8 mouse cellular contexts compared by ENCODE assay signal in genomic region chr1:168240846-168241245, GRCm38 (mm10).
DNase-seq lines count a peak whose midpoint lies in the region; ATAC-seq and TF ChIP-seq lines count a peak whose summit lies in the region.
"Had no signal": no experiment of that assay in that cellular context is flagged by ENCODE, and none has a peak within 500 bp of the region (broad histone marks: within the 10 kb centered on the region; RNA-seq: fewer than 3 reads in every experiment).

No protein-coding gene starts in this region.

- TF ChIP-seq CTCF in midbrain, postnatal 0 days (IDR thresholded peaks at IDR 0.05) = no peak

- TF ChIP-seq POLR2A in limb, embryonic 14.5 days (IDR thresholded peaks at IDR 0.05; ENCODE audit: borderline replicate concordance, extremely low read depth, insufficient read depth, insufficient read length) = no peak

- H3K9ac ChIP-seq in limb, embryonic 14.5 days (ENCODE audit: low read depth, low read length, severe bottlenecking) = no peak overlapping the region
- no peak overlapping the region for H3K9ac ChIP-seq in forebrain, embryonic 11.5 days (ENCODE audit: low read length)
- no peak overlapping the region for H3K9ac ChIP-seq in hindbrain, embryonic 12.5 days
- H3K9ac ChIP-seq in midbrain, postnatal 0 days (replicated peaks; ENCODE audit: low read length, poor library complexity, severe bottlenecking) = no peak overlapping the region

- peaks cover 40% of the 10 kb centered on the region for H3K4me1 ChIP-seq in limb, embryonic 14.5 days (ENCODE audit: control insufficient read depth, insufficient read depth, low read length)
- peaks cover 47% of the 10 kb centered on the region for H3K4me1 ChIP-seq in limb, embryonic 10.5 days
- H3K4me1 ChIP-seq in forebrain, embryonic 11.5 days (replicated peaks; ENCODE audit: control insufficient read depth, insufficient read depth, low read length) = peaks cover 16% of the 10 kb centered on the region
- peaks cover 65% of the 10 kb centered on the region for H3K4me1 ChIP-seq in hindbrain, embryonic 12.5 days
- peaks cover 25% of the 10 kb centered on the region for H3K4me1 ChIP-seq in midbrain, postnatal 0 days (ENCODE audit: insufficient read depth, low read length)

- peak; percentile 25 for DNase-seq in limb, embryonic 14.5 days (ENCODE audit: low spot score)
- no peak for DNase-seq in limb, embryonic 10.5 days (ENCODE audit: low spot score)
- no peak for DNase-seq in forebrain, embryonic 11.5 days (ENCODE audit: low spot score)
- DNase-seq in midbrain, postnatal 0 days (ENCODE audit: low spot score) = peak; percentile 48
- no peak for DNase-seq in adrenal gland, adult 2 months
- DNase-seq: kidney, adult 18-20 months had no signal

- no peak overlapping the region for H3K4me3 ChIP-seq in limb, embryonic 14.5 days (replicated peaks; ENCODE audit: low read length)
- H3K4me3 ChIP-seq in limb, embryonic 10.5 days = no peak overlapping the region
- no peak overlapping the region for H3K4me3 ChIP-seq in forebrain, embryonic 11.5 days (ENCODE audit: low read depth, low read length)
- H3K4me3 ChIP-seq in hindbrain, embryonic 12.5 days = no peak overlapping the region
- no peak overlapping the region for H3K4me3 ChIP-seq in midbrain, postnatal 0 days (ENCODE audit: low read depth, low read length)

- no peaks in the 10 kb centered on the region for H3K36me3 ChIP-seq in limb, embryonic 14.5 days (ENCODE audit: control insufficient read depth, insufficient read depth, low read length)
- peaks cover 8% of the 10 kb centered on the region for H3K36me3 ChIP-seq in limb, embryonic 10.5 days
- no peaks in the 10 kb centered on the region for H3K36me3 ChIP-seq in forebrain, embryonic 11.5 days (ENCODE audit: control insufficient read depth, insufficient read depth, low read length)
- no peaks in the 10 kb centered on the region for H3K36me3 ChIP-seq in hindbrain, embryonic 12.5 days
- no peaks in the 10 kb centered on the region for H3K36me3 ChIP-seq in midbrain, postnatal 0 days (ENCODE audit: insufficient read depth, low read length)

- 37% methylated on average over 7 of the region's 7 CpGs for WGBS in limb, embryonic 14.5 days
- 63% methylated on average over 7 of the region's 7 CpGs for WGBS in limb, embryonic 10.5 days
- 45% methylated on average over 7 of the region's 7 CpGs for WGBS in forebrain, embryonic 11.5 days
- WGBS in hindbrain, embryonic 12.5 days = 29% methylated on average over 7 of the region's 7 CpGs
- 23% methylated on average over 7 of the region's 7 CpGs for WGBS in midbrain, postnatal 0 days

- H3K27ac ChIP-seq in limb, embryonic 14.5 days (replicated peaks; ENCODE audit: low read depth, low read length) = no peak overlapping the region
- H3K27ac ChIP-seq in limb, embryonic 10.5 days = no peak overlapping the region
- H3K27ac ChIP-seq in forebrain, embryonic 11.5 days (ENCODE audit: low read depth, low read length) = 0 out of 2 replicates have a peak overlapping the region, but pooled peaks have one; percentile 25
- H3K27ac ChIP-seq in hindbrain, embryonic 12.5 days = peak overlapping the region; percentile 62
- H3K27ac ChIP-seq in midbrain, postnatal 0 days (ENCODE audit: low read depth, low read length) = peak overlapping the region; percentile 48

- no peak for ATAC-seq in limb, embryonic 14.5 days (ENCODE audit: low FRiP score, low read depth)
- ATAC-seq in forebrain, embryonic 11.5 days (replicated peaks; ENCODE audit: low FRiP score) = no peak
- ATAC-seq in hindbrain, embryonic 12.5 days (ENCODE audit: low FRiP score) = no peak
- no peak for ATAC-seq in midbrain, postnatal 0 days (ENCODE audit: low FRiP score)
- ATAC-seq in megakaryocyte, adult 5-6 weeks (ENCODE audit: poor library complexity, severe bottlenecking) = no peak

- H3K27me3 ChIP-seq in limb, embryonic 14.5 days (ENCODE audit: control insufficient read depth, insufficient read depth, low read length) = no peaks in the 10 kb centered on the region
- no peaks in the 10 kb centered on the region for H3K27me3 ChIP-seq in limb, embryonic 10.5 days (ENCODE audit: low read depth, poor library complexity, severe bottlenecking)
- no peaks in the 10 kb centered on the region for H3K27me3 ChIP-seq in forebrain, embryonic 11.5 days (ENCODE audit: control insufficient read depth, insufficient read depth, low read length)
- H3K27me3 ChIP-seq in hindbrain, embryonic 12.5 days = no peaks in the 10 kb centered on the region
- H3K27me3 ChIP-seq in midbrain, postnatal 0 days (ENCODE audit: insufficient read depth, low read length) = no peaks in the 10 kb centered on the region

- no peaks in the 10 kb centered on the region for H3K9me3 ChIP-seq in limb, embryonic 14.5 days (ENCODE audit: control insufficient read depth, low read length)
- no peaks in the 10 kb centered on the region for H3K9me3 ChIP-seq in limb, embryonic 10.5 days (replicated peaks)
- H3K9me3 ChIP-seq in forebrain, embryonic 11.5 days (ENCODE audit: control insufficient read depth, low read length) = no peaks in the 10 kb centered on the region
- no peaks in the 10 kb centered on the region for H3K9me3 ChIP-seq in hindbrain, embryonic 12.5 days (replicated peaks)
- no peaks in the 10 kb centered on the region for H3K9me3 ChIP-seq in midbrain, postnatal 0 days (ENCODE audit: low read length)

- H3K4me2 ChIP-seq in limb, embryonic 14.5 days (replicated peaks; ENCODE audit: low read depth, low read length, severe bottlenecking) = no peak overlapping the region
- H3K4me2 ChIP-seq in forebrain, embryonic 11.5 days (ENCODE audit: low read depth, low read length, severe bottlenecking) = no peak overlapping the region
- H3K4me2 ChIP-seq in hindbrain, embryonic 12.5 days (replicated peaks) = no peak overlapping the region; the same call in 1 of the 2 replicates
- peak overlapping the region; percentile 18 for H3K4me2 ChIP-seq in midbrain, postnatal 0 days (ENCODE audit: low read depth, low read length, poor library complexity, severe bottlenecking)

Comparison
In these comparisons a context has a peak if more than half of its experiments do, and no peak if none do; other contexts are left out.
1. DNase-seq: peak in limb, embryonic 14.5 days (single experiment) and midbrain, postnatal 0 days (single experiment); none in limb, embryonic 10.5 days (single experiment), forebrain, embryonic 11.5 days (single experiment) and adrenal gland, adult 2 months (single experiment).
2. H3K27ac ChIP-seq: peak in forebrain, embryonic 11.5 days (single experiment), hindbrain, embryonic 12.5 days (single experiment) and midbrain, postnatal 0 days (single experiment); none in limb, embryonic 14.5 days (single experiment) and limb, embryonic 10.5 days (single experiment).